Mouse (Mus musculus): Measurements from ENCODE around the gene Gfi1b. TPM values are rescaled to one million over a fixed set of nuclear protein-coding genes. Genes with fewer than 3 reads are reported as not detected.

The Gfi1b gene
- total RNA-seq, 2 experiments from 2014 or later, result not detected

- no peak for DNase-seq (ENCODE audit: extremely low spot score in 1 of 2, low spot score in 1 of 2)
Measured at GRCm38 (mm10) chr2:28563303-28563702, 58.5 kb downstream of the Gfi1b start, which contains the start of gene Cel. Gene Cel, minus strand, starts transcription at chr2:28563403.

Small RNA genes within 50 kb of the gene (microRNA-seq; reads per million reads assigned to microRNA genes)
- gene Gm22824, result 0 reads per million in 2 experiments

Other genes starting within 250 kb of the Gfi1b start
- gene Ppp1r26, start 175.2 kb downstream of the Gfi1b start, total RNA-seq (2021), result 10 to 100 TPM; 14.3 to 16.0 TPM
- gene 1700007K13Rik, start 155.7 kb downstream of the Gfi1b start, total RNA-seq (2021), result 1 to 10 TPM; 2.8 to 3.8 TPM
- 10 to 100 TPM; 38.3 to 39.2 TPM for gene Mrps2, start 153.9 kb downstream of the Gfi1b start, total RNA-seq (2021)
- 1 to 10 TPM; 1.5 to 2.1 TPM for gene Gbgt1, start 125.1 kb downstream of the Gfi1b start, total RNA-seq (2021)
- gene Gm10134, start 115.9 kb downstream of the Gfi1b start, total RNA-seq (2021), result 1 to 10 TPM in 1 of 2 experiments, not detected in 1; 2.0 TPM
- gene Ralgds, start 108.9 kb downstream of the Gfi1b start, total RNA-seq (2021), result 100 to 1,000 TPM; 115 to 132 TPM
- gene Cel, start 58.6 kb downstream of the Gfi1b start, total RNA-seq (2021), result not detected
- 10 to 100 TPM; 18.9 to 19.5 TPM for gene Gtf3c5, start 38.2 kb downstream of the Gfi1b start, total RNA-seq (2021)
- 10 to 100 TPM; 36.1 to 44.0 TPM for gene Tsc1, start 19.2 kb upstream of the Gfi1b start, total RNA-seq (2021)
- under 1 TPM in 1 of 2 experiments, not detected in 1; 0.91 TPM for gene Spaca9, start 77.7 kb upstream of the Gfi1b start, total RNA-seq (2021)
- gene Ak8, start 78.2 kb upstream of the Gfi1b start, total RNA-seq (2021), result 1 to 10 TPM; 1.1 TPM
- 10 to 100 TPM; 33.3 to 34.5 TPM for gene Gtf3c4, start 218.4 kb upstream of the Gfi1b start, total RNA-seq (2021)
- gene Ddx31, start 218.4 kb upstream of the Gfi1b start, total RNA-seq (2021), result 1 to 10 TPM; 7.2 to 9.3 TPM